Mouse (Mus musculus) olfactory bulb, adult 2 months (tissue): ENCODE results near the gene Rab5b.

Source experiments
- CTCF ChIP-seq: fragments of 200-500 bp; IDR thresholded peaks from 2 replicates; pipeline ENCODE4 v1.5.1; 2012; ENCODE audit warnings: low read depth, mild to moderate bottlenecking, low read length, moderate library complexity; ENCODE audit not compliant: insufficient read depth
- POLR2A ChIP-seq: fragments of 200-500 bp; IDR thresholded peaks from 2 replicates; pipeline ENCODE4 v1.6.1; 2012; ENCODE audit warnings: mild to moderate bottlenecking, low read depth, low read length, moderate library complexity; ENCODE audit not compliant: insufficient read depth

GRCm38 (mm10) chr10:128668790-128669672, 27.0 kb downstream of the Rab5b start:
- TF ChIP-seq POLR2A (peak; percentile 28; the same call in 1 of the 2 replicates), CTCF (no peak)
